9 mouse cellular contexts compared by ENCODE assay signal in the genomic region with DNA sequence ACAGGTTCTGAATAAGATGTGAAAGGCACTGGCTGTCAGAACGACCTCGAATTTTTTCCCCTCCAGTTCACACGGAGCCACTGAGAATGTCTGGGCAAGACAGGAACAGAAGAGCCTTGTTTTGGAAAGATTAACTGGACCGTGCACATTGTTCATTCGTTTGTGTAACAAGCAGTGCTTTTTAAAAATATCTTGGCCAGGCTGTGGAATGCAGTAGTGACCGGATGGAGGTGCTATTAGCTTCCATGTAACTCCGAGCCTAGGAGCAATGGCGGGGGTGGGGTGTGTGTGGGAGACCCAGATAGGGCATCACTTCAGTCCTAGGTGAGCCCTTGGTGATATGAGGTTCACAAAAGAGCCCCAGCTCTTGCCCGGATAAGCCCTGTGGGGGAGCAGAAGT.
DNase-seq lines count a peak whose midpoint lies in the region; ATAC-seq lines count a peak whose summit lies in the region.
"Had no signal": no experiment of that assay in that cellular context is flagged by ENCODE, and none has a peak within 500 bp of the region (broad histone marks: within the 10 kb centered on the region; RNA-seq: fewer than 3 reads in every experiment).

No protein-coding gene starts in this region.

- intact Hi-C loops in heart, postnatal 36 days (cut with DNase I) = no loop called here

- ATAC-seq in CD4-positive, CD25-positive, alpha-beta regulatory T cell, adult 4 months = no peak
- ATAC-seq: inflammation-experienced regulatory T-cells, adult 6 months had no signal

- DNase-seq in heart, adult 11 months = peak; percentile 73
- no peak for DNase-seq in heart, postnatal 36 days
- peak; percentile 39 to 48 for DNase-seq in right cerebral cortex, postnatal 10 days (ENCODE audit: low spot score in 2 of 2)
- DNase-seq in right cerebral cortex, adult 18-20 months = no peak
- DNase-seq in cerebellum, postnatal 36 days = peak; percentile 28 to 29
- peak; percentile 92 for DNase-seq in retina, postnatal 1 day
- no peak for DNase-seq in adrenal gland, postnatal 4 days (ENCODE audit: low spot score in 2 of 2)

Comparison
In these comparisons a context has a peak if more than half of its experiments do, and no peak if none do; other contexts are left out.
1. DNase-seq: peak in heart, adult 11 months (single experiment), right cerebral cortex, postnatal 10 days (2 of 2), cerebellum, postnatal 36 days (2 of 2) and retina, postnatal 1 day (single experiment); none in heart, postnatal 36 days (0 of 2), right cerebral cortex, adult 18-20 months (single experiment) and adrenal gland, postnatal 4 days (0 of 2).